ENCODE assay signal across 7 mouse cellular contexts in genomic region chr1:179517713-179518465, GRCm38 (mm10). TPM values are rescaled to one million over a fixed set of nuclear protein-coding genes. Genes with fewer than 3 reads are reported as not detected.
DNase-seq lines count a peak whose midpoint lies in the region; ATAC-seq lines count a peak whose summit lies in the region.

Smyd3 (minus strand) TSS chr1:179518041.

- peak within 1 kb of the TSS; percentile 79 for H3K4me3 ChIP-seq in embryonic facial prominence, embryonic 10.5 days
- peak within 1 kb of the TSS; percentile 82 for H3K4me3 ChIP-seq in limb, embryonic 10.5 days
- peak within 1 kb of the TSS; percentile 67 for H3K4me3 ChIP-seq in midbrain, embryonic 13.5 days (replicated peaks)

- 6% methylated on average over 39 of the region's 39 CpGs for WGBS in embryonic facial prominence, embryonic 10.5 days
- WGBS in limb, embryonic 10.5 days: 6% methylated on average over 39 of the region's 39 CpGs
- WGBS in midbrain, embryonic 13.5 days: 6% methylated on average over 39 of the region's 39 CpGs

- no peaks in the 10 kb centered on the region for H3K36me3 ChIP-seq in embryonic facial prominence, embryonic 10.5 days (replicated peaks)
- no peaks in the 10 kb centered on the region for H3K36me3 ChIP-seq in limb, embryonic 10.5 days
- H3K36me3 ChIP-seq in midbrain, embryonic 13.5 days: no peaks in the 10 kb centered on the region

- H3K4me2 ChIP-seq in midbrain, embryonic 13.5 days (replicated peaks): peak within 1 kb of the TSS; percentile 84

- H3K27me3 ChIP-seq in embryonic facial prominence, embryonic 10.5 days (replicated peaks; ENCODE audit: low read depth, poor library complexity, severe bottlenecking): no peaks in the 10 kb centered on the region
- H3K27me3 ChIP-seq in limb, embryonic 10.5 days (ENCODE audit: low read depth, poor library complexity, severe bottlenecking): no peaks in the 10 kb centered on the region
- H3K27me3 ChIP-seq in midbrain, embryonic 13.5 days: 0 out of 2 replicates have a peak, but pooled peaks cover 3% of the 10 kb centered on the region

- H3K9ac ChIP-seq in midbrain, embryonic 13.5 days (replicated peaks): peak within 1 kb of the TSS; percentile 73

- H3K9me3 ChIP-seq in embryonic facial prominence, embryonic 10.5 days: no peaks in the 10 kb centered on the region
- H3K9me3 ChIP-seq in limb, embryonic 10.5 days (replicated peaks): no peaks in the 10 kb centered on the region
- no peaks in the 10 kb centered on the region for H3K9me3 ChIP-seq in midbrain, embryonic 13.5 days

- ATAC-seq in granulocyte monocyte progenitor cell, adult 5-6 weeks (replicated peaks; ENCODE audit: poor library complexity, severe bottlenecking): peak; percentile 86
- peak; percentile 94 for ATAC-seq in midbrain, embryonic 13.5 days

- DNase-seq in adrenal gland, postnatal 10 days: peak; percentile 89
- DNase-seq in embryonic facial prominence, embryonic 10.5 days (ENCODE audit: low spot score): peak; percentile 89
- DNase-seq in kidney, adult 11 months: peak; percentile 76
- DNase-seq in limb, embryonic 10.5 days (ENCODE audit: low spot score): peak; percentile 86
- peak; percentile 78 for DNase-seq in spleen, adult 12 weeks (ENCODE audit: low spot score)

- peak within 1 kb of the TSS; percentile 76 for H3K27ac ChIP-seq in embryonic facial prominence, embryonic 10.5 days (replicated peaks)
- H3K27ac ChIP-seq in limb, embryonic 10.5 days: peak within 1 kb of the TSS; percentile 84
- H3K27ac ChIP-seq in midbrain, embryonic 13.5 days: 0 out of 2 replicates have a peak within 1 kb of the TSS, but pooled peaks have one; percentile 31

- H3K4me1 ChIP-seq in embryonic facial prominence, embryonic 10.5 days: peaks cover 12% of the 10 kb centered on the region
- peaks cover 9% of the 10 kb centered on the region for H3K4me1 ChIP-seq in limb, embryonic 10.5 days
- peaks cover 7% of the 10 kb centered on the region for H3K4me1 ChIP-seq in midbrain, embryonic 13.5 days (replicated peaks)

RNA-seq across cellular contexts. Expression of gene Smyd3, which starts in this region (rescaled TPM):
- total RNA-seq in adrenal gland, postnatal 10 days (2021): 1 to 10 TPM; 6.0 to 8.0 TPM
- 20.7 and 21.5 TPM in 2 replicates for polyA plus RNA-seq in embryonic facial prominence, embryonic 10.5 days (2016; fragmentation: Nextera tagmentation; extraction: Ambion mirVana)
- total RNA-seq in granulocyte monocyte progenitor cell, adult 5-6 weeks (2014; fragmentation: Nextera tagmentation): 34.9 and 35.7 TPM in 2 replicates
- 29.7 and 30.2 TPM in 2 replicates for total RNA-seq in granulocyte monocyte progenitor cell, adult 5-6 weeks (2017)
- 21.1 and 22.3 TPM in 2 replicates for polyA plus RNA-seq in limb, embryonic 10.5 days (2016; fragmentation: Nextera tagmentation; extraction: Ambion mirVana)
- polyA plus RNA-seq in midbrain, embryonic 13.5 days (2015; fragmentation: Nextera tagmentation; extraction: Ambion mirVana): 14.5 and 17.5 TPM in 2 replicates

Comparison
In these comparisons a context has a peak if more than half of its experiments do, and no peak if none do; other contexts are left out.
1. Peak in every context shown above with its lines: DNase-seq, ATAC-seq, H3K4me3 ChIP-seq and H3K27ac ChIP-seq.
2. H3K27ac ChIP-seq: peak in every context shown above with its lines; median percentile 84 in limb, embryonic 10.5 days; 76 in embryonic facial prominence, embryonic 10.5 days; 31 in midbrain, embryonic 13.5 days.